Mouse (Mus musculus) kidney, adult 9 months (tissue): Measurements from ENCODE around the gene Msgn1.
A peak's percentile ranks its signal among the peaks of the same experiment; 100 is the strongest.

Experiments used
- DNase-seq: peaks from one replicate; pipeline ENCODE4 v3.0.0; 2022

Gene Msgn1

GRCm38 (mm10) chr12:11208872-11209271 is at the start of gene Msgn1:
TSS of gene Msgn1 (minus strand) at chr12:11208972.
- DNase-seq, result no peak

DNA sequence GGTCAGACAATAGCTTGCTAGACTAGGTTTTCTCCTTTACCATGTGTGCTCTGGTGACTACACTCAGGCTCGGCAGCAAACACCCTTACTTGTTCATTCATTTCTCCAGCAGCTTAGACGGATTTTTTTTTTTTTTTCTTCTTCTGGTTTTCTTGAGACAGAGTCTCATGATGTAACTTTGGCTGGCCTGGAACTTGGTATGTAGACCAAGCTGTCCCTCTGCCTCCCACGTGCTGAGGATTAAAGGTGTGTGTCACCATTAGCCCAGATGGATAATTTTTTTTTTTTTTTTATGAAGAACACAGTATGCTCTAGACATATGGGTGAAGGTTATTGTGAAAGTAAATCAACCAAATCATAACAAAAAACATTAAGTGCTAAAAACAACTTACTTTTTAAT is 41.5 kb upstream of the Msgn1 start:
- DNase-seq, result no peak

DNA sequence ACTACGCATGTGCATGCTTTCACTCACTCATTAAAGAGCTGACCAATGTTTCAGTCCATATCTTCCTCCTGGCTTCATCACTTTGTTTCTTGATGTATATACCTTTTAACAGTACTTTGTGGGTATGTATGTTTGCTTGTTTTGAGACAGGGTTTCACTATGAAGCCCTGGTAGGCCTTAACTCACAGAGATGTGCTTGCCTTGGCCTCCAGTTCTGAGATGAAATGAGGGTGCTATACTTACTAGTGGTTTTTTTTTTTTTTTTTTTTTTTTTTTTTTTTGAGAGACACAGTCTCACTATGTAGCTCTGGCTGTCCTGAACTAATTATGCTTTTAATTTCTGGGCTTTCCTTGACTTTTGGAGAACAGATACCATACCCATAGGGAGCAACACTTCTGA is 38.7 kb upstream of the Msgn1 start:
- DNase-seq, result no peak

DNA sequence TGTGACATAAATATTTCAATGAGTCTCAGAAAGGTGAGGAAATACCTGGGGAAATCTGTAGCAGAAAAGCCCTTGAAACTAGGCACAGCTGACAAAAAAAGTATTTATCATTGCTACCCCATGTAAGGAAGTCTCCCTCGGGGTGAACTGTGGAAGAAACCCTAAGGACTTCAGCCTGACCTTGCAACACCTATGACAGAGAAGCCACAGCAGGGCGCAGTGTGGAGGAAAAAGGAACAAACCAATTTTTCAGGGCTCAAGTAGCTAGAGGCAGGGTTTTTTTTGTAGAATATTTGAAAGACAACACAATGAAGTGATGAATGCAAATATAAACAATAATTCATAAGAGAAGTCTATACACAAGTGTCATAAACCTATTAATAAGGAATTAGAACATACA is 27.2 kb upstream of the Msgn1 start:
- DNase-seq, result no peak

GRCm38 (mm10) chr12:11230267-11230666 is 21.5 kb upstream of the Msgn1 start:
- no peak for DNase-seq

- peak; percentile 36 for DNase-seq
Measured at GRCm38 (mm10) chr12:11226529-11227268, 17.9 kb upstream of the Msgn1 start.

- DNase-seq, result no peak
Measured at GRCm38 (mm10) chr12:11226123-11226522, 17.4 kb upstream of the Msgn1 start.

DNA sequence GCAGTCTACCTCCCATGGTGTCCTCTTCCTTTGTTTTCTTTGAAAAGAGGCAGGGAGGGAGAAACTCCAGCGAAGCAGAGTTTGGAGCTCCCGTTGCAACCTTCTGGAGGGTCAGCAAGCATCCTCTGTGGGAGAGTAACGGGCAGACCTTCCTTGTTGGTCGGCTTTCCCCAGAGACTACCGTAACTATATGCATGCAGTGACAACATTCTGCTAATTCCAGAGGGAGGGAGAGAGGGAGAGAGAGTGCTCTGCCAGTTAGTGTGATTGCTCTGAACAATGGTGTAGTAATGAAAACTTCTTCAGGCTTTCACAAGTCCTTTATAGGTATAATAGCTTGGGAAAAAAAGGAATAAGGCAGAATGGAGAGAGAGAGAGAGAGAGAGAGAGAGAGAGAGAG is 15.9 kb upstream of the Msgn1 start:
- no peak for DNase-seq

- no peak for DNase-seq
Measured at GRCm38 (mm10) chr12:11223090-11223489, 14.3 kb upstream of the Msgn1 start.

DNA sequence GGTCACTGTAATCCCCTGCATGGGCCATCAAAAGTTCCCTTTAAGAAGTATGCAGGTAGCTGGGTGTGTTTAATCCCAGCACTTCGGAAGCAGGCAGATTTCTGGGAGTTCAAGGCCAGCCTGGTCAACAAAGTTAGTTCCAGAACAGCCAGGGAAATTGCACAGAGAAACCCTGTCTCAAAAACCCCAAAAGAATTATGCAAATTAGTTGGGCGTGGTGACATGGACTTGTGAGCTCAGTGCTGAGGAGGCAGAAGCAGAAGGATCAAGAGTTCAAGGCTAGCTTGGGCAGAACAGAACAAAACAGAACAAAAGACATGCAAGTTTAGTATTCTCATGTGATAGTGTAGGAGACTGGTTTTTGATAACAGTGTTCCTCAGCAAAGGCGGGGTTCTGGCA is 13.8 kb upstream of the Msgn1 start:
- DNase-seq, result no peak

- no peak for DNase-seq
Measured at GRCm38 (mm10) chr12:11221524-11222330, 13.0 kb upstream of the Msgn1 start.

DNA sequence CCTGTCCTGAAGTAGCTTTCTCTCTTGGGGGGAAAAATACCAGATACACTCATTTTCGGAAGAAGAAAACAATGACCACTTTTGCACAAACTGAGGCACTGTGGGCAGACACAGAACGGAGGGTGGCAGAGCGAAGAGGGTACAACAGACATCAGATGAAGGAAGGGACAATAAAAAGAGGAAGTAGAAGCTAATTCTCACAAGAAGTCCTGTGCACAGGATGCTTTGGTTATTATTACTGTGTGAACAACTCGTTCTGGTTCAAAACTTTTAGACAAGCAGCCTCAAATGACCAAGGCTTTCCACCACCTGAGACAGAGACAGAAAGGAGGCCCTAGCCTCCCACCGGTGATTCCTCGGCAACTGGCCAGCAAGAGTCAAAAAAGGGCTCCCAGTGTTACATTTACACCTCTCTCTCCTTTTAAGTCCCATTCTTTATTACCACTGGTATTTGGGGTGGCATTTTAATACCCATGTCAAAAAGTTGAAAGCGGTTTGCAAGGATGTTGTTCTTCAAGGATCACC is 9.0 kb upstream of the Msgn1 start:
- DNase-seq, result no peak

GRCm38 (mm10) chr12:11216454-11216853 is 7.7 kb upstream of the Msgn1 start:
- DNase-seq, result no peak

- no peak for DNase-seq
Measured at GRCm38 (mm10) chr12:11215555-11215954, 6.8 kb upstream of the Msgn1 start.

GRCm38 (mm10) chr12:11214776-11215175 is 6.0 kb upstream of the Msgn1 start:
- no peak for DNase-seq

DNA sequence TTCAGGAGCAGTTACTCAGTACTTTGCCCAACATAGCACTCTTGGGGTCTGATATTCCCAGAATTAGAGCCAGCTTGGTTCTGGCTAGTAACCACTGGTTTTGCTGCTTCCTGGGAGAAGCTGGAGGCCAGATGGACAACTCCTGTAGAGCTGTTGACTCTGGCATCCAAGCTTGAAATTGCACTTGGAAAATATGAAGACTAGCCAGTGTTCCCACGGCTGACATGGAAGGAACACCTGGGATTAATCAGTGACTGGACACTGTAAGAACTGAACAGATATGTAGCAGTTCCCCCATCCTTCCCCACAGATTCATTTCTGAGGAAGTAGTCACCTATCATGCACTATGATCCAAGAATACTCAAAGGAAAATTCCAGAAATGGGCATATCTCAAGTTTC is 4.1 kb upstream of the Msgn1 start:
- DNase-seq, result no peak

DNA sequence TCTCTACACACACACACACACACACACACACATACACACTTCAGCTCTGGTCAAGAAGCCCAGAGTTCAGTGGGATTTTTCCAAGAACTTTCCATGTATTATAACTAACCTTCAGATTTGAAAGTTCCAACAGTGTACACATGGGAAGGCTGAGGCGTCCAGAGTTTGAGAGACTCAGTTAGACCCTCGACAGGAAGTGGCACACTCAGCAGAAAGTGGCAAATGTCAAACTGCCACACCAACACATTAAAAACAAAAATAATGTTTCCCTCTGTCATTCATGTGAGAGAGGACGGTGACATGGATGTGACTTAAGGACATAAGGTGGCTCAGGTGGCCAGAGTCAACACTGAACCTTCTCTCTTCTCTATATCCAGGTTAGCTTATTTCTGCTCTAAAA is 1.6 kb upstream of the Msgn1 start:
- DNase-seq, result no peak

GRCm38 (mm10) chr12:11209636-11210035 is 864 bp upstream of the Msgn1 start:
- no peak for DNase-seq

DNA sequence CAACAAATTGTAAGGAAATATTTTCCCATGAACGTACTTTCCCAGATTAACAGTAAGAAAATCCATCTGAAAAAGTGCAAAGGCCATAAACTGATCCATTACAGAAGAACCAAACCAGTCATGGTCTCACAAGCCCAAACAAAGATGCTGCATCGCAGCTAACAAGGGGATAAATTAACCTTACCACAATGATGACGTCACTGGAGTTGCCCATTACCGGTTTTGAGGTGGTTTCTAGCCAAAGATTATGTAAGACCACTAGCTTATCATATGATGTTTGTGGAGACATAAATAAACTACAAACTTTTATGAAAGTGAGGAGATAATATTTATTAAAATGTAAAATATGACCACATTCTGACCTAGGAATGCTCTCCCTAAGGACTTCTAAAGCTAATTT is 2.5 kb downstream of the Msgn1 start:
- DNase-seq, result no peak

GRCm38 (mm10) chr12:11203694-11204665 is 4.8 kb downstream of the Msgn1 start:
- DNase-seq, result peak; percentile 41

DNA sequence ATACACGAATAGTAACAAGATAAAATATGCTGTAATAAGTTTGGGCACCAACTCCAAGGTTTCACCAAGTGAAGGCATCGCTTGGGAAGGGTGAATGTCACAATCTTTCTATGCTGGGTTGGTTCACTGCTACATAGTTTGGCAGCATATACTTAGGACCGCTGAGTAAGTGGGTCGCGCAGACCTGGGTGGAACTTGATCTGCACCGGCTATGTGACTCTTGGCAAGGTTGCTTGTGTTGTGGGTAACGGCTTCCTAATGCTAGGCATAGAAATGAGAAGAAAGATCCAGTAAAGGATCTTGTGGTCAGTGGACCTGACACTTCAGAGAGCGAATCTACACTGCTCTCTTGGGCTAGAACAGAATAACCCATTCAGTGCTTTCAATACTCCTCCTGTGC is 6.3 kb downstream of the Msgn1 start:
- DNase-seq, result no peak

DNA sequence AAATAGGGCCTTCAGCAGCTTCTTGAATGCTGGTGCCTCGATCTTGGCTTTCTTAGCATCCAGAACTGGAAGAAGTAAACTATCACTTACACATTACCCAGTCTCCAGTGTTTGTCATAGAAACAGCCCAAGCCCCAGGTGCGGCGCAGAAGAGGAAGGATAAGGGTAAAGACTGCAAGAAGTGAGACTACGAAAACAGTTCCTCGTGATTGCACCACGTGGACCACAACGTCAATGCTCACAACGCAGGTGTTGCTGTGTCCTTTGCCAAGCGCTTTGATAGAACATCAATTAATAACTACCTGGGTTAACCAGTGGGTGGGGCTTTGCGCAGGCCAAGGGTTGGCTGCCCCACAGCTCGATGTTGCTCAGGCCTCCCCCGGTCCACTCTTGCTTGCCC is 8.1 kb downstream of the Msgn1 start:
- no peak for DNase-seq

GRCm38 (mm10) chr12:11198551-11198950 is 10.2 kb downstream of the Msgn1 start:
- no peak for DNase-seq
